Mouse (Mus musculus) midbrain, embryonic 14.5 days (tissue): ENCODE data around the gene Tead2. TPM values are rescaled to one million over a fixed set of nuclear protein-coding genes. Genes with fewer than 3 reads are reported as not detected.

ENCODE experiments used
- ATAC-seq: fragments of 200-750 bp; cut with Nextera tagmentation; 2 replicates; pipeline ENCODE4 v1.8.0; 2017; ENCODE audit warnings: moderate number of reproducible peaks, moderate library complexity; ENCODE audit not compliant: low FRiP score, low TSS enrichment
- DNase-seq: peaks from one replicate; pipeline ENCODE4 v3.0.0-alpha.2; 2015
- H3K27ac ChIP-seq: fragments of 300-500 bp; sonication (generic); replicated peaks from 2 replicates; pipeline ENCODE4 v1.5.1; 2014; ENCODE audit warnings: mild to moderate bottlenecking, low read depth, low read length, moderate library complexity
- H3K27me3 ChIP-seq: fragments of 300-500 bp; sonication (generic); 2 replicates; pipeline ENCODE4 v1.6.1; 2014; ENCODE audit warnings: low read length, control low read depth, mixed read lengths; ENCODE audit not compliant: control insufficient read depth, insufficient read depth
- H3K36me3 ChIP-seq: fragments of 300-500 bp; sonication (generic); 2 replicates; pipeline ENCODE4 v1.6.1; 2014; ENCODE audit warnings: low read length, control low read depth; ENCODE audit not compliant: control insufficient read depth, insufficient read depth
- H3K4me1 ChIP-seq: fragments of 300-500 bp; sonication (generic); 2 replicates; pipeline ENCODE4 v1.6.1; 2014; ENCODE audit warnings: mild to moderate bottlenecking, antibody characterized with exemption, low read length, control low read depth; ENCODE audit not compliant: control insufficient read depth, insufficient read depth
- H3K4me2 ChIP-seq: fragments of 300-500 bp; sonication (generic); 2 replicates; pipeline ENCODE4 v1.6.1; 2014; ENCODE audit warnings: mild to moderate bottlenecking, low read length, moderate library complexity
- H3K4me3 ChIP-seq: fragments of 300-500 bp; sonication (generic); replicated peaks from 2 replicates; pipeline ENCODE4 v1.5.1; 2014; ENCODE audit warnings: low read depth, low read length
- H3K9ac ChIP-seq: fragments of 300-500 bp; sonication (generic); replicated peaks from 2 replicates; pipeline ENCODE4 v1.6.1; 2014; ENCODE audit warnings: mild to moderate bottlenecking, low read length, moderate library complexity
- H3K9me3 ChIP-seq: fragments of 300-500 bp; sonication (generic); 2 replicates; pipeline ENCODE4 v1.6.1; 2016; ENCODE audit warnings: low read length, control low read depth, mixed read lengths; ENCODE audit not compliant: control insufficient read depth
- WGBS: fragments of 180-500 bp; shearing (Covaris S2); extraction: QIAGEN DNeasy Blood & Tissue Kit; methylation state at CpG from one replicate; pipeline ENCODE4 v1.1.7; 2014; 5-methylcytosine and 5-hydroxymethylcytosine counted together
- microRNA-seq: library from miRNA; unstranded; fragments of <30 nt; microRNA quantifications from one replicate; pipeline ENCODE4, GENCODE M21; 2016
- polyA plus RNA-seq: library from polyadenylated mRNA; unstranded; fragments of >200 nt; fragmentation: Nextera tagmentation; extraction: Ambion mirVana; gene quantifications from 2 replicates; pipeline ENCODE4 v1.2.1, GENCODE M21; 2014

Tead2 gene
- polyA plus RNA-seq, 1 experiment from 2014 or later: 59.7 TPM

DNA sequence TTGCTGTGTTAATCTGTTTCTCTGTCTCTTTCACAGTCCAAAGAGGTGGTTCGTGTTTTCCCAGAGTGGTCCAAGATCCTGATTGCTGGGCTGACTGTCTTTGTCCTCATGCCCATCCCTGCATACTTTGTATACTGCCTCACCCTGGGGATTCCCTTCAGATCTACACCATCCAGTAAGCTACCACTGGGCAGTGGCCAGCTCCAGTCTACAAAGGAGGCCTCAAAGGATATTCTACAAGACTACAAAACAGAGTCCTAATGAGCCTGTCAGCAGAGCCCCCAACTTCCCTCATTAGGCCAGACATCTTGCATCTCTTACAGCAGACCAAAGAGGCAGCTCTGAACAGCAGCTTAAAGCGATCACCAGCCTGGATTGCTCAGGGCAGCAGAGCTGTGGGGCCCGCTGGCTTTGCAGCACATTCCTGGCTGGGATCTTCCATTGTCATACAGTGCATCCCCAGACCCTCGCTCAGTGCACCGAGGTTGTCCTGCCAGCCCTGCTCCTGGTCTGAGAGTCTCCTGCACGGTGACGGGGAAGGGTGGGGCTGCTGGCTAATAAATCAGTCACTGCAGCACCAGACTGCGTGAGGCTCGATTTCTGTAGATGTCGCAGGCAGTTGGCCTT, 57.3 kb downstream of the Tead2 start:
- H3K27me3 ChIP-seq: no peaks in the 10 kb centered on the region
- H3K36me3 ChIP-seq: no peaks in the 10 kb centered on the region
- H3K4me1 ChIP-seq: no peaks in the 10 kb centered on the region
- H3K4me3 ChIP-seq: no peak overlapping the region
- no peak overlapping the region for H3K27ac ChIP-seq
- ATAC-seq (no peak), DNase-seq (peak; percentile 6)
- 61% methylated on average over 10 of the region's 10 CpGs for WGBS
- H3K4me2 ChIP-seq: no peak overlapping the region
- H3K9me3 ChIP-seq: no peaks in the 10 kb centered on the region
- H3K9ac ChIP-seq: no peak overlapping the region

DNA sequence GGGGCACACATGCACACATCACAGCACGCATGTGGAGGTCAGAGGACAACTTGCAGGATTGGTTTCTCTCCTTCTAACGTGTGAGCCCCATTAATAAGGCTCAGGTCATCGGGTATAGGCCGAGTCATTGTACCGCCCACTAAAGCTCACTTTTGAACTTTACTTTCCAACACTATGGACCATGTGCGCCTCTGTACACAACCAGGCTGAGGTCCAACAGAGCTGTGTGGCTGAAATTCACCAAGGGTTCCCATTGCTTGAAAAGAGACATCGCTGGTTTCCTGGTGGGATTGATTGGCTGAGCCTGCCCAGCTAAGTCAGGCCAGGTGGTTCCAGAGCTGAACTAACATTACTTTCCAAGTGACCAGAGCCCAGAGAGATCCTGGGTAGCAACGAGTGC, 58.1 kb downstream of the Tead2 start:
- H3K9ac ChIP-seq: no peak overlapping the region
- H3K4me3 ChIP-seq: no peak overlapping the region
- ATAC-seq (no peak), DNase-seq (no peak)
- no peaks in the 10 kb centered on the region for H3K4me1 ChIP-seq
- WGBS: 91% methylated on average over 8 of the region's 8 CpGs
- no peak overlapping the region for H3K27ac ChIP-seq
- H3K36me3 ChIP-seq: no peaks in the 10 kb centered on the region
- no peak overlapping the region for H3K4me2 ChIP-seq
- no peaks in the 10 kb centered on the region for H3K27me3 ChIP-seq
- H3K9me3 ChIP-seq: no peaks in the 10 kb centered on the region

DNA sequence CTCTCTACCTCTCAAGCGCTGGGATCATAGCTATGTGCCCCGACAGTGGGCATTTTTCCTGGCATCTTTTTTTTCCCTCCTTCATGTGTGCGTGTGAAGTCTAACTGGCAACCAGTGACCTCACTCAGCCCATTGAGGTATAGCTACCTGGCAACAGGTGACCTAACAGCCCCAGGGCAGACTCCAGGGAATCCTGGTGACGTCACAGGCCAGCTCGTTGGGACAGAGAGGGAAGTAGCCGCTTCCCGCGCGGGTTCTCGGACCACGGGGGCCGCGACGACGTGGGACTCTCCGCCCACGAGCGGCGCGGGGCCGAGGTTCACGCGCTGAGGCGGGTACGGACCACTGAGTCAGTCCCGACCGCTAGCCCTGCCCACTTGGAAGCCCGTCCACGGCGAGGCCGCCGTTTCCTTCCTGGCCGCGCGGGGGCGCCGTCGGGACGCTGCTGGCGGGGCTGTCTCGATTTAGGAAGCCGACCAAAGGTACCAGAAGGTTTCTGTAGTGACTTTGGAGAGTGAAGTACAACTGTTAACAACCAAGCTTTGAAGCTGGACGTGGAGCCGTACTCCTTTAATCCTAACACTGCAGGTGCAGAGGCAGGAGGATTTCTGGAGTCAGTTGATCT, 61.7 kb downstream of the Tead2 start, which contains the start of gene Slc6a21:
Gene Slc6a21 (plus strand): TSS at position 378 of the 625 bp plus-strand sequence.
- Histone ChIP-seq H3K27me3 (no peaks in the 10 kb centered on the region), H3K9me3 (no peaks in the 10 kb centered on the region), H3K27ac (no peak within 1 kb of the TSS), H3K4me3 (peak within 1 kb of the TSS; percentile 23; the same call in 1 of the 2 replicates), H3K4me1 (no peaks in the 10 kb centered on the region), H3K4me2 (peak within 1 kb of the TSS; percentile 51), H3K9ac (no peak within 1 kb of the TSS), H3K36me3 (no peaks in the 10 kb centered on the region)
- 8% methylated on average over 44 of the region's 44 CpGs for WGBS
- ATAC-seq (no peak), DNase-seq (peak; percentile 37)

Small RNAs within 50 kb of the gene (microRNA-seq; reads per million reads assigned to microRNA genes)
- not detected for gene Mir7055

Other genes with a start within 250 kb of the Tead2 start
- 50.1 and 52.3 TPM in 2 replicates for gene Cpt1c, start 240.9 kb upstream of the Tead2 start, polyA plus RNA-seq
- gene Prmt1, start 229.2 kb upstream of the Tead2 start, polyA plus RNA-seq: 236 and 281 TPM in 2 replicates
- gene Irf3, start 218.1 kb upstream of the Tead2 start, polyA plus RNA-seq: 46.7 and 54.0 TPM in 2 replicates
- gene Bcl2l12, start 217.0 kb upstream of the Tead2 start, polyA plus RNA-seq: 11.8 and 15.4 TPM in 2 replicates
- 60.6 and 61.2 TPM in 2 replicates for gene Scaf1, start 199.4 kb upstream of the Tead2 start, polyA plus RNA-seq
- gene Rras, start 197.8 kb upstream of the Tead2 start, polyA plus RNA-seq: 9.7 and 13.2 TPM in 2 replicates
- gene Prr12, start 162.9 kb upstream of the Tead2 start, polyA plus RNA-seq: 19.5 and 21.4 TPM in 2 replicates
- 55.3 and 65.9 TPM in 2 replicates for gene Nosip, start 153.3 kb upstream of the Tead2 start, polyA plus RNA-seq
- gene Prrg2, start 153.1 kb upstream of the Tead2 start, polyA plus RNA-seq: 10.1 and 12.2 TPM in 2 replicates
- 31.2 and 59.3 TPM in 2 replicates for gene Rcn3, start 123.5 kb upstream of the Tead2 start, polyA plus RNA-seq
- gene Fcgrt, start 111.9 kb upstream of the Tead2 start, polyA plus RNA-seq: 4.8 and 21.8 TPM in 2 replicates
- 915 and 960 TPM in 2 replicates for gene Rps11, start 91.3 kb upstream of the Tead2 start, polyA plus RNA-seq
- gene Rpl13a, start 87.0 kb upstream of the Tead2 start, polyA plus RNA-seq: 746 and 846 TPM in 2 replicates
- gene Gm45713, start 79.5 kb upstream of the Tead2 start, polyA plus RNA-seq: 0.53 TPM in 1 of 2 replicates, not detected in the other
- 0.50 and 1.4 TPM in 2 replicates for gene Flt3l, start 79.3 kb upstream of the Tead2 start, polyA plus RNA-seq
- 92.8 and 96.2 TPM in 2 replicates for gene Pih1d1, start 61.5 kb upstream of the Tead2 start, polyA plus RNA-seq
- 21.2 and 24.1 TPM in 2 replicates for gene Aldh16a1, start 61.2 kb upstream of the Tead2 start, polyA plus RNA-seq
- 0.39 and 0.62 TPM in 2 replicates for gene Slc17a7, start 51.8 kb upstream of the Tead2 start, polyA plus RNA-seq
- not detected in 2 replicates for gene Gfy, start 36.2 kb upstream of the Tead2 start, polyA plus RNA-seq
- gene Pth2, start 34.8 kb upstream of the Tead2 start, polyA plus RNA-seq: 0.68 and 1.4 TPM in 2 replicates
- 0.33 and 0.34 TPM in 2 replicates for gene Ccdc155, start 10.9 kb upstream of the Tead2 start, polyA plus RNA-seq
- 2.4 and 2.7 TPM in 2 replicates for gene Dkkl1, start 3.6 kb upstream of the Tead2 start, polyA plus RNA-seq
- 0.76 and 1.0 TPM in 2 replicates for gene Cd37, start 23.4 kb downstream of the Tead2 start, polyA plus RNA-seq
- gene Slc6a16, start 25.3 kb downstream of the Tead2 start, polyA plus RNA-seq: 0.16 and 0.54 TPM in 2 replicates
- not detected in 2 replicates for gene Slc6a21, start 61.8 kb downstream of the Tead2 start, polyA plus RNA-seq
- gene Trpm4, start 118.0 kb downstream of the Tead2 start, polyA plus RNA-seq: 8.4 and 9.5 TPM in 2 replicates
- not detected in 2 replicates for gene Hrc, start 119.5 kb downstream of the Tead2 start, polyA plus RNA-seq
- 26.9 and 28.0 TPM in 2 replicates for gene Ppfia3, start 151.3 kb downstream of the Tead2 start, polyA plus RNA-seq
- gene Lin7b, start 154.8 kb downstream of the Tead2 start, polyA plus RNA-seq: 11.6 and 26.5 TPM in 2 replicates
- gene Snrnp70, start 180.0 kb downstream of the Tead2 start, polyA plus RNA-seq: 80.6 and 135 TPM in 2 replicates
- gene Kcna7, start 189.9 kb downstream of the Tead2 start, polyA plus RNA-seq: not detected in 2 replicates
- gene Ntf5, start 197.9 kb downstream of the Tead2 start, polyA plus RNA-seq: not detected in 2 replicates
- gene Lhb, start 205.1 kb downstream of the Tead2 start, polyA plus RNA-seq: 0.34 TPM in 1 of 2 replicates, not detected in the other
- gene Gys1, start 219.1 kb downstream of the Tead2 start, polyA plus RNA-seq: 15.5 TPM in 2 replicates
- gene Ruvbl2, start 222.3 kb downstream of the Tead2 start, polyA plus RNA-seq: 110 and 114 TPM in 2 replicates
- gene Ftl1, start 244.1 kb downstream of the Tead2 start, polyA plus RNA-seq: 5,898 and 6,785 TPM in 2 replicates